Mouse (Mus musculus) midbrain, postnatal 0 days (tissue): ENCODE measurements at regions not wholly inside any gene's neighbourhood (a gene's known extent, or its start where the extent isn't known, plus 50 kb on each side); places are given as distances from the start of the nearest gene placed in this dataset.

Source experiments
- ATAC-seq: fragments of 200-750 bp; cut with Nextera tagmentation; 2 replicates; pipeline ENCODE4 v1.8.0; 2017; ENCODE audit warnings: moderate number of reproducible peaks, mild to moderate bottlenecking, moderate TSS enrichment, moderate library complexity; ENCODE audit not compliant: low FRiP score
- DNase-seq: peaks from one replicate; pipeline ENCODE4 v3.0.0-alpha.2; 2015; ENCODE audit warnings: low spot score
- H3K27ac ChIP-seq: fragments of 300-500 bp; sonication (generic); 2 replicates; pipeline ENCODE4 v1.5.1; 2014; ENCODE audit warnings: low read depth, mild to moderate bottlenecking, low read length, mixed read lengths
- H3K27me3 ChIP-seq: fragments of 300-500 bp; sonication (generic); 2 replicates; pipeline ENCODE4 v1.6.1; 2014; ENCODE audit warnings: low read length, control low read depth, mixed read lengths; ENCODE audit not compliant: insufficient read depth
- H3K36me3 ChIP-seq: fragments of 300-500 bp; sonication (generic); 2 replicates; pipeline ENCODE4 v1.6.1; 2014; ENCODE audit warnings: low read length, control low read depth, mixed read lengths; ENCODE audit not compliant: insufficient read depth
- H3K4me1 ChIP-seq: fragments of 300-500 bp; sonication (generic); 2 replicates; pipeline ENCODE4 v1.6.1; 2014; ENCODE audit warnings: mild to moderate bottlenecking, control low read depth, antibody characterized with exemption, low read length, mixed read lengths; ENCODE audit not compliant: insufficient read depth
- H3K4me2 ChIP-seq: fragments of 300-500 bp; sonication (generic); 2 replicates; pipeline ENCODE4 v1.6.1; 2014; ENCODE audit warnings: low read depth, mild to moderate bottlenecking, low read length, mixed read lengths; ENCODE audit not compliant: poor library complexity, severe bottlenecking
- H3K4me3 ChIP-seq: fragments of 300-500 bp; sonication (generic); 2 replicates; pipeline ENCODE4 v1.5.1; 2014; ENCODE audit warnings: low read depth, mild to moderate bottlenecking, low read length, moderate library complexity
- H3K9ac ChIP-seq: fragments of 300-500 bp; sonication (generic); replicated peaks from 2 replicates; pipeline ENCODE4 v1.6.1; 2014; ENCODE audit warnings: mild to moderate bottlenecking, low read length, moderate library complexity, mixed read lengths; ENCODE audit not compliant: poor library complexity, severe bottlenecking
- H3K9me3 ChIP-seq: fragments of 300-500 bp; sonication (generic); 2 replicates; pipeline ENCODE4 v1.6.1; 2016; ENCODE audit warnings: low read length, control low read depth
- CTCF ChIP-seq: IDR thresholded peaks from 2 replicates; pipeline ENCODE4 v1.5.1; 2016; ENCODE audit warnings: antibody characterized with exemption, mild to moderate bottlenecking
- WGBS: fragments of 180-500 bp; shearing (Covaris S2); extraction: QIAGEN DNeasy Blood & Tissue Kit; methylation state at CpG from one replicate; pipeline ENCODE4 v1.1.7; 2014; 5-methylcytosine and 5-hydroxymethylcytosine counted together

DNA sequence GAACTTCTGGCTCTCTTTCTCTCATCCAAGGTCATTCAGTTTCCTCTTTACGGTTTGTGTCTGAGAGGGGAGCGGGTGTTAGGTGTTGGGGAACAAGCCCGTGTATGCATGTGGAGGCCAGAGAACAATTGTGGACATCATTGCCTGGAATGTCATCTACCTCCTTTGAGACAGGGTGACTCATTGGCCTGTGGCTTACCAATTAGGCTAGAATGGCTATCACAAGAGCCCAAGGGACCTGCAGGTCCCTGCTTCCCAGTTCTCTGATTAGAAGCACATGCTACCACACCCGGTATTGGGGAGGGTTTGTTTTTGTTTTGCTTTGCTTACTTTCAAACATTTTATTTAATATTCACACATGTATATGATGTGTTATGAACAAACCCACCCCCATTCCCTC is 216.0 kb downstream of the Lmo4 start:
- no peak for DNase-seq
- Histone ChIP-seq H3K27ac (no peak overlapping the region), H3K4me3 (no peak overlapping the region), H3K9me3 (no peaks in the 10 kb centered on the region), H3K36me3 (no peaks in the 10 kb centered on the region), H3K9ac (no peak overlapping the region), H3K4me2 (no peak overlapping the region), H3K4me1 (no peaks in the 10 kb centered on the region), H3K27me3 (no peaks in the 10 kb centered on the region)
- WGBS: 90% methylated on average over 4 of the region's 4 CpGs
- TF ChIP-seq CTCF: no peak
- no peak for ATAC-seq

GRCm38 (mm10) chr3:143988037-143988436 is 217.0 kb downstream of the Lmo4 start:
- no peak overlapping the region for H3K4me3 ChIP-seq
- H3K27me3 ChIP-seq: no peaks in the 10 kb centered on the region
- no peak overlapping the region for H3K27ac ChIP-seq
- H3K4me2 ChIP-seq: no peak overlapping the region
- TF ChIP-seq CTCF: no peak; the same call in 1 of the 2 replicates
- no peak overlapping the region for H3K9ac ChIP-seq
- H3K4me1 ChIP-seq: no peaks in the 10 kb centered on the region
- no peaks in the 10 kb centered on the region for H3K9me3 ChIP-seq
- WGBS: 95% methylated on average over 5 of the region's 5 CpGs
- DNase-seq: no peak
- no peak for ATAC-seq
- H3K36me3 ChIP-seq: no peaks in the 10 kb centered on the region

GRCm38 (mm10) chr3:143986798-143987197 is 218.2 kb downstream of the Lmo4 start:
- 100% methylated on average over 2 of the region's 2 CpGs for WGBS
- Histone ChIP-seq H3K9ac (no peak overlapping the region), H3K27ac (no peak overlapping the region), H3K4me3 (no peak overlapping the region), H3K27me3 (no peaks in the 10 kb centered on the region), H3K36me3 (no peaks in the 10 kb centered on the region), H3K9me3 (no peaks in the 10 kb centered on the region), H3K4me1 (no peaks in the 10 kb centered on the region), H3K4me2 (no peak overlapping the region)
- TF ChIP-seq CTCF: no peak
- DNase-seq (no peak), ATAC-seq (no peak)

GRCm38 (mm10) chr3:143986200-143986506 is 218.9 kb downstream of the Lmo4 start:
- Histone ChIP-seq H3K4me1 (no peaks in the 10 kb centered on the region), H3K9me3 (no peaks in the 10 kb centered on the region), H3K4me3 (no peak overlapping the region), H3K9ac (no peak overlapping the region), H3K36me3 (no peaks in the 10 kb centered on the region), H3K27ac (no peak overlapping the region), H3K4me2 (no peak overlapping the region), H3K27me3 (no peaks in the 10 kb centered on the region)
- no peak for TF ChIP-seq CTCF
- DNase-seq: no peak
- no peak for ATAC-seq
- WGBS: 68% methylated on average over 5 of the region's 5 CpGs

GRCm38 (mm10) chr3:143985349-143986199 is 219.4 kb downstream of the Lmo4 start:
- Histone ChIP-seq H3K36me3 (no peaks in the 10 kb centered on the region), H3K27ac (no peak overlapping the region), H3K9ac (no peak overlapping the region), H3K4me3 (no peak overlapping the region), H3K4me1 (no peaks in the 10 kb centered on the region), H3K27me3 (no peaks in the 10 kb centered on the region), H3K9me3 (no peaks in the 10 kb centered on the region), H3K4me2 (no peak overlapping the region)
- DNase-seq (peak; percentile 18), ATAC-seq (no peak)
- 74% methylated on average over 6 of the region's 6 CpGs for WGBS
- no peak for TF ChIP-seq CTCF

DNA sequence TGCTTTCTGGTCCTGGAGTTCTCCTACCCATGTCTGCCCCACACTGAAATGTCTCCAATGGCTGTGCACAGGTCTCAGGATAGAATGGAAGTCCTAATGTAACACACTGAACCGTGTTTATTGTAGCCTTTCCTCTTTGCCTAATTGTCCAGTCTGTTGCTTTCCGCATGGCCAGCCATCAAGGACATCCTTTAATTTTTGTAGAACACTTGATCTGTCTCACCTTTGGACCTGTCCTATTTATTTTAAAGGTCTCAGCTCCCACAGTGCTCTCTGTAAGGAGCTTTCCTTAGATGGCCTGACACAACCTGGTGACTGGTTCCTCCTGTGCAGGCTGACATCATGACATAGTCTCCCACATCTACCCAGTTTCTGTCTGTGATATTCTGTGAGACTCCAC is 226.3 kb downstream of the Lmo4 start:
- Histone ChIP-seq H3K9me3 (no peaks in the 10 kb centered on the region), H3K27ac (no peak overlapping the region), H3K27me3 (no peaks in the 10 kb centered on the region), H3K4me1 (no peaks in the 10 kb centered on the region), H3K4me3 (no peak overlapping the region), H3K4me2 (no peak overlapping the region), H3K36me3 (no peaks in the 10 kb centered on the region), H3K9ac (no peak overlapping the region)
- WGBS: 91% methylated on average over 2 of the region's 2 CpGs
- DNase-seq (no peak), ATAC-seq (no peak)
- no peak for TF ChIP-seq CTCF
